Mouse (Mus musculus): ENCODE results near the gene Tns2.

GRCm38 (mm10) chr15:102051920-102052683 lies 48.1 kb upstream of the Tns2 start:
- TF ChIP-seq CTCF (IDR thresholded peaks at IDR 0.05; ENCODE audit: low read depth) (no peak), EP300 (IDR thresholded peaks at IDR 0.05; ENCODE audit: low read depth) (no peak)

All from heart, postnatal 0 days (tissue).